Mouse (Mus musculus): Measurements from ENCODE around the gene Zar1l. TPM values are rescaled to one million over a fixed set of nuclear protein-coding genes. Genes with fewer than 3 reads are reported as not detected.

Zar1l gene
- total RNA-seq, 2 experiments from 2014 or later = not detected

- DNase-seq (ENCODE audit: low spot score in 2 of 2) = no peak
Observed at GRCm38 (mm10) chr5:150490285-150490684, 27.7 kb downstream of the Zar1l start.

- no peak for DNase-seq (ENCODE audit: low spot score in 2 of 2)
Observed at GRCm38 (mm10) chr5:150485198-150485597, 32.8 kb downstream of the Zar1l start.

- no peak for DNase-seq (ENCODE audit: low spot score in 2 of 2)
Observed at GRCm38 (mm10) chr5:150478612-150479011, 39.4 kb downstream of the Zar1l start.

GRCm38 (mm10) chr5:150477364-150477763 lies 40.6 kb downstream of the Zar1l start:
- DNase-seq (ENCODE audit: low spot score in 2 of 2) = no peak

- DNase-seq (ENCODE audit: low spot score in 2 of 2) = no peak
Observed at GRCm38 (mm10) chr5:150468431-150468830, 49.5 kb downstream of the Zar1l start.

GRCm38 (mm10) chr5:150466132-150466531 lies 51.8 kb downstream of the Zar1l start:
- DNase-seq (ENCODE audit: low spot score in 2 of 2) = peak; percentile 28 to 40

GRCm38 (mm10) chr5:150465218-150465617 lies 52.7 kb downstream of the Zar1l start:
- DNase-seq (ENCODE audit: low spot score in 2 of 2) = no peak

GRCm38 (mm10) chr5:150464721-150465120 lies 53.2 kb downstream of the Zar1l start:
- DNase-seq (ENCODE audit: low spot score in 2 of 2) = no peak

GRCm38 (mm10) chr5:150459801-150460200 lies 58.2 kb downstream of the Zar1l start:
- DNase-seq (ENCODE audit: low spot score in 2 of 2) = no peak

- DNase-seq (ENCODE audit: low spot score in 2 of 2) = no peak
Observed at GRCm38 (mm10) chr5:150457904-150458739, 59.8 kb downstream of the Zar1l start.

GRCm38 (mm10) chr5:150457165-150457903 lies 60.6 kb downstream of the Zar1l start:
- no peak for DNase-seq (ENCODE audit: low spot score in 2 of 2)

Other genes with a start within 250 kb of the Zar1l start
- gene Brca2, start 4.5 kb upstream of the Zar1l start, total RNA-seq (2021) = 10 to 100 TPM; 10.8 to 11.0 TPM
- 10 to 100 TPM; 29.2 to 34.1 TPM for gene N4bp2l1, start 79.0 kb upstream of the Zar1l start, total RNA-seq (2021)
- gene N4bp2l2, start 148.0 kb upstream of the Zar1l start, total RNA-seq (2021) = 10 to 100 TPM; 72.9 to 77.5 TPM
- gene Pds5b, start 155.6 kb upstream of the Zar1l start, total RNA-seq (2021) = 10 to 100 TPM; 62.1 to 67.6 TPM

Data from layer of hippocampus, postnatal 10 days (tissue).